Mouse (Mus musculus): ENCODE measurements at regions not wholly inside any gene's neighbourhood (a gene's known extent, or its start where the extent isn't known, plus 50 kb on each side); places are given as distances from the start of the nearest gene placed in this dataset.

- TF ChIP-seq CTCF (IDR thresholded peaks at IDR 0.05; ENCODE audit: low read depth) (no peak), EP300 (IDR thresholded peaks at IDR 0.05; ENCODE audit: low read depth) (no peak)
Measured at GRCm38 (mm10) chr3:143862531-143862930, 342.5 kb downstream of the Lmo4 start.

All from heart, postnatal 0 days (tissue).